Mouse (Mus musculus) thymus, adult 2 months (tissue): ENCODE results near the gene Nfkbie.

Experiments used
- CTCF ChIP-seq: fragments of 200-500 bp; IDR thresholded peaks from 2 replicates; pipeline ENCODE4 v1.5.1; 2012; ENCODE audit warnings: mild to moderate bottlenecking, control low read depth, low read length, moderate library complexity, borderline replicate concordance; ENCODE audit not compliant: control insufficient read depth, poor library complexity, insufficient read depth; ENCODE audit errors: extremely low read depth
- POLR2A ChIP-seq: fragments of 200-500 bp; IDR thresholded peaks from 2 replicates; pipeline ENCODE4 v1.6.1; 2012; ENCODE audit warnings: mild to moderate bottlenecking, low read length, control low read depth, moderate library complexity; ENCODE audit not compliant: control insufficient read depth, poor library complexity, insufficient read depth; ENCODE audit errors: extremely low read depth

- no peak for TF ChIP-seq POLR2A
- TF ChIP-seq CTCF, result no peak
These were observed 8.6 kb upstream of the Nfkbie start for GRCm38 (mm10) chr17:45546941-45547340.
